ENCODE assay signal across 26 mouse cellular contexts in the genomic region with DNA sequence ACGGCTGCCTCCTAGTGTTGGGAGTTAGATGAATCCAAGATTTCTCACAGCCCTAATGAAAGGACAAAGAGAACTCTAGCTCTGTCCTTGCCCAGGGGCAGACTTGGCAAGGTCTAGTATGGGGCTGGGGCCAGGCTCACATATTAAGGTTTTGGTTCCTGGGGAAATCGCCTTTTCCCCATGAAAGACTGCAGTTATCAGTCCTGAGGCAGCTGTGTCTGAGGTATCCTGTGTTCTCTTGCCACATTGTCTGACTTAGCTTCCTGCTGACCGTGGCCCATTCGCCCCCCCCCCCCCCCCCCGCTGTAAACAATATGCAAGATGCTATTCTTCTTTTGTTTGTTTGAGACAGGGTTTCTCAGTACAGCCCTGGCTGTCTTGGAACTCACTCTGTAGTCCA. TPM values are rescaled to one million over a fixed set of nuclear protein-coding genes. Genes with fewer than 3 reads are reported as not detected.
DNase-seq lines count a peak whose midpoint lies in the region; ATAC-seq and TF ChIP-seq lines count a peak whose summit lies in the region.
"Had no signal": no experiment of that assay in that cellular context is flagged by ENCODE, and none has a peak within 500 bp of the region (broad histone marks: within the 10 kb centered on the region; RNA-seq: fewer than 3 reads in every experiment).

No protein-coding gene starts in this region.

- H3K27me3 ChIP-seq in intestine, postnatal 0 days (replicated peaks; ENCODE audit: control insufficient read depth, insufficient read depth, low read length): no peaks in the 10 kb centered on the region
- H3K27me3 ChIP-seq in intestine, embryonic 16.5 days (replicated peaks; ENCODE audit: control insufficient read depth, insufficient read depth, low read length): no peaks in the 10 kb centered on the region
- no peaks in the 10 kb centered on the region for H3K27me3 ChIP-seq in megakaryocyte, embryonic 14.5 days (replicated peaks)
- H3K27me3 ChIP-seq: embryonic facial prominence, embryonic 12.5 days; forebrain, embryonic 15.5 days; heart, embryonic 12.5 days; intestine, embryonic 15.5 days had no signal

- 0 out of 2 replicates have a peak, but pooled peaks have one; percentile 29 for TF ChIP-seq CTCF in intestine, postnatal 0 days (IDR thresholded peaks at IDR 0.05; ENCODE audit: low read depth)

- WGBS in intestine, postnatal 0 days: 63% methylated on average over 4 of the region's 5 CpGs
- WGBS in intestine, embryonic 16.5 days: 45% methylated on average over 4 of the region's 5 CpGs

- DNase-seq in thymus, postnatal 10 days (ENCODE audit: low spot score in 2 of 2): no peak
- DNase-seq in thymus, adult 18-20 months: no peak
- DNase-seq: adrenal gland, adult 2 months; B cell, adult 2 months; cerebellum, adult 9-10 months; gastrocnemius, adult 2 months; layer of hippocampus, postnatal 36 days; left cerebral cortex, postnatal 4 days; retina, postnatal 1 day; right cerebral cortex, postnatal 4 days; thymus, postnatal 36 days had no signal

- H3K4me2 ChIP-seq in intestine, postnatal 0 days (replicated peaks; ENCODE audit: low read depth): no peak overlapping the region
- no peak overlapping the region for H3K4me2 ChIP-seq in intestine, embryonic 16.5 days (ENCODE audit: low read depth, low read length)
- H3K4me2 ChIP-seq: embryonic facial prominence, embryonic 12.5 days; forebrain, embryonic 15.5 days; heart, embryonic 12.5 days; hindbrain, embryonic 14.5 days; intestine, embryonic 15.5 days had no signal

- H3K4me1 ChIP-seq in intestine, postnatal 0 days (replicated peaks; ENCODE audit: control insufficient read depth, insufficient read depth, low read length): no peaks in the 10 kb centered on the region
- no peaks in the 10 kb centered on the region for H3K4me1 ChIP-seq in intestine, embryonic 16.5 days (ENCODE audit: control insufficient read depth, insufficient read depth, low read length)
- H3K4me1 ChIP-seq in megakaryocyte, embryonic 14.5 days: peaks cover 71% of the 10 kb centered on the region
- H3K4me1 ChIP-seq: embryonic facial prominence, embryonic 12.5 days; forebrain, embryonic 15.5 days; heart, embryonic 12.5 days; intestine, embryonic 15.5 days had no signal

- H3K36me3 ChIP-seq in intestine, postnatal 0 days (ENCODE audit: control insufficient read depth, insufficient read depth): peaks cover 26% of the 10 kb centered on the region
- no peaks in the 10 kb centered on the region; the same call in 1 of the 2 replicates for H3K36me3 ChIP-seq in intestine, embryonic 16.5 days (ENCODE audit: control insufficient read depth, insufficient read depth, low read length)
- H3K36me3 ChIP-seq in megakaryocyte, embryonic 14.5 days (replicated peaks; ENCODE audit: low read length): peaks cover 69% of the 10 kb centered on the region
- H3K36me3 ChIP-seq: intestine, embryonic 15.5 days had no signal

- no peaks in the 10 kb centered on the region for H3K9me3 ChIP-seq in intestine, postnatal 0 days (ENCODE audit: control insufficient read depth)
- H3K9me3 ChIP-seq in intestine, embryonic 16.5 days (ENCODE audit: control insufficient read depth, low read length): no peaks in the 10 kb centered on the region
- H3K9me3 ChIP-seq in megakaryocyte, embryonic 14.5 days: no peaks in the 10 kb centered on the region
- H3K9me3 ChIP-seq: embryonic facial prominence, embryonic 12.5 days; forebrain, embryonic 15.5 days; heart, embryonic 12.5 days; intestine, embryonic 15.5 days had no signal

- no peak overlapping the region for H3K4me3 ChIP-seq in intestine, postnatal 0 days (ENCODE audit: low read depth, low read length)
- H3K4me3 ChIP-seq in intestine, embryonic 16.5 days (ENCODE audit: low read length): no peak overlapping the region
- peak overlapping the region; percentile 46 for H3K4me3 ChIP-seq in megakaryocyte, embryonic 14.5 days (replicated peaks)
- H3K4me3 ChIP-seq: embryonic facial prominence, embryonic 12.5 days; forebrain, embryonic 15.5 days; gastrocnemius, adult 2 months; heart, embryonic 12.5 days; intestine, embryonic 15.5 days had no signal

- no peak overlapping the region for H3K27ac ChIP-seq in intestine, postnatal 0 days (ENCODE audit: low read depth, low read length)
- no peak overlapping the region for H3K27ac ChIP-seq in intestine, embryonic 16.5 days (ENCODE audit: low read length)
- H3K27ac ChIP-seq: embryonic facial prominence, embryonic 12.5 days; forebrain, embryonic 15.5 days; gastrocnemius, adult 2 months; hindbrain, embryonic 14.5 days; intestine, embryonic 15.5 days; macrophage had no signal

- peak; percentile 19; the same call in 1 of the 2 replicates for ATAC-seq in intestine, postnatal 0 days
- ATAC-seq in intestine, embryonic 16.5 days: no peak
- no peak for ATAC-seq in megakaryocyte, adult 5-6 weeks (ENCODE audit: poor library complexity, severe bottlenecking)
- peak; percentile 74 for ATAC-seq in common myeloid progenitor, adult 5-6 weeks (replicated peaks; ENCODE audit: low read depth, poor library complexity, severe bottlenecking)
- ATAC-seq in megakaryocyte progenitor cell, adult 5-6 weeks (replicated peaks; ENCODE audit: poor library complexity): peak; percentile 62
- ATAC-seq: forebrain, embryonic 15.5 days; intestine, embryonic 15.5 days had no signal

- H3K9ac ChIP-seq in intestine, postnatal 0 days (ENCODE audit: low read depth, low read length): no peak overlapping the region
- H3K9ac ChIP-seq in intestine, embryonic 16.5 days (ENCODE audit: low read depth, low read length): no peak overlapping the region
- H3K9ac ChIP-seq: embryonic facial prominence, embryonic 12.5 days; forebrain, embryonic 15.5 days; heart, embryonic 12.5 days; hindbrain, embryonic 14.5 days; intestine, embryonic 15.5 days had no signal

RNA-seq across cellular contexts. Expression of a gene that starts 20.5 kb away (rescaled TPM):
- 1.9 and 2.1 TPM in 2 replicates for polyA plus RNA-seq in intestine, postnatal 0 days (2015; fragmentation: Nextera tagmentation; extraction: Ambion mirVana)
- polyA plus RNA-seq in intestine, embryonic 16.5 days (2015; fragmentation: Nextera tagmentation; extraction: Ambion mirVana): 3.8 and 8.5 TPM in 2 replicates
- 8.2 TPM in 1 of 2 replicates, not detected in the other for polyA plus RNA-seq in megakaryocyte, embryonic 14.5 days (2012; ENCODE audit: insufficient read depth, low replicate concordance)
- 7,759 and 10,303 TPM in 2 replicates for total RNA-seq in megakaryocyte, adult 5-6 weeks (2015)
- total RNA-seq in megakaryocyte, adult 5-6 weeks (2017): 2,992 and 4,182 TPM in 2 replicates
- total RNA-seq in common myeloid progenitor, adult 5-6 weeks (2017): 114 and 131 TPM in 2 replicates
- 1,024 and 1,594 TPM in 2 replicates for total RNA-seq in megakaryocyte progenitor cell, adult 5-6 weeks (2015)
- total RNA-seq in megakaryocyte progenitor cell, adult 5-6 weeks (2017): 354 and 557 TPM in 2 replicates
- total RNA-seq: gastrocnemius, adult 2 months; heart, postnatal 25 days; layer of hippocampus, postnatal 36 days; liver, adult 2 months had no signal
- polyA plus RNA-seq: adrenal gland, adult 2 months; large intestine, adult 2 months had no signal

RNA-seq across cellular contexts. Expression of a gene that starts 32.0 kb away (rescaled TPM):
- polyA plus RNA-seq in intestine, postnatal 0 days (2015; fragmentation: Nextera tagmentation; extraction: Ambion mirVana): 10.0 and 10.8 TPM in 2 replicates
- 10.8 and 12.9 TPM in 2 replicates for polyA plus RNA-seq in intestine, embryonic 16.5 days (2015; fragmentation: Nextera tagmentation; extraction: Ambion mirVana)
- polyA plus RNA-seq in megakaryocyte, embryonic 14.5 days (2012; ENCODE audit: insufficient read depth, low replicate concordance): 62.2 and 88.1 TPM in 2 replicates
- 7.2 and 11.5 TPM in 2 replicates for total RNA-seq in megakaryocyte, adult 5-6 weeks (2015)
- 2.9 and 5.9 TPM in 2 replicates for total RNA-seq in megakaryocyte, adult 5-6 weeks (2017)
- total RNA-seq in common myeloid progenitor, adult 5-6 weeks (2017): 3.7 TPM in 2 replicates
- 8.6 and 13.0 TPM in 2 replicates for total RNA-seq in megakaryocyte progenitor cell, adult 5-6 weeks (2015)
- total RNA-seq in megakaryocyte progenitor cell, adult 5-6 weeks (2017): 1.5 and 4.0 TPM in 2 replicates

RNA-seq across cellular contexts. Expression of a gene that starts 36.4 kb away (rescaled TPM):
- polyA plus RNA-seq in intestine, postnatal 0 days (2015; fragmentation: Nextera tagmentation; extraction: Ambion mirVana): 5.2 and 5.5 TPM in 2 replicates
- polyA plus RNA-seq in intestine, embryonic 16.5 days (2015; fragmentation: Nextera tagmentation; extraction: Ambion mirVana): 8.7 and 8.8 TPM in 2 replicates
- 10.0 and 10.6 TPM in 2 replicates for polyA plus RNA-seq in megakaryocyte, embryonic 14.5 days (2012; ENCODE audit: insufficient read depth, low replicate concordance)
- total RNA-seq in megakaryocyte, adult 5-6 weeks (2015): 19.8 and 21.9 TPM in 2 replicates
- total RNA-seq in megakaryocyte, adult 5-6 weeks (2017): 16.7 and 18.8 TPM in 2 replicates
- total RNA-seq in common myeloid progenitor, adult 5-6 weeks (2017): 8.7 and 10.1 TPM in 2 replicates
- 11.1 and 11.5 TPM in 2 replicates for total RNA-seq in megakaryocyte progenitor cell, adult 5-6 weeks (2015)
- 8.4 and 11.4 TPM in 2 replicates for total RNA-seq in megakaryocyte progenitor cell, adult 5-6 weeks (2017)

RNA-seq across cellular contexts. Expression of a gene that starts 36.7 kb away (rescaled TPM):
- polyA plus RNA-seq in intestine, postnatal 0 days (2015; fragmentation: Nextera tagmentation; extraction: Ambion mirVana): 0.17 and 0.43 TPM in 2 replicates
- polyA plus RNA-seq in intestine, embryonic 16.5 days (2015; fragmentation: Nextera tagmentation; extraction: Ambion mirVana): 0.53 and 0.78 TPM in 2 replicates
- polyA plus RNA-seq in megakaryocyte, embryonic 14.5 days (2012; ENCODE audit: insufficient read depth, low replicate concordance): 0.18 TPM in 1 of 2 replicates, not detected in the other
- 1.1 and 1.6 TPM in 2 replicates for total RNA-seq in megakaryocyte, adult 5-6 weeks (2015)
- total RNA-seq in megakaryocyte, adult 5-6 weeks (2017): 2.2 and 3.3 TPM in 2 replicates
- 2.1 and 2.2 TPM in 2 replicates for total RNA-seq in common myeloid progenitor, adult 5-6 weeks (2017)
- total RNA-seq in megakaryocyte progenitor cell, adult 5-6 weeks (2015): 0.77 and 1.4 TPM in 2 replicates
- 0.87 and 1.7 TPM in 2 replicates for total RNA-seq in megakaryocyte progenitor cell, adult 5-6 weeks (2017)

Comparison
In these comparisons a context has a peak if more than half of its experiments do, and no peak if none do; other contexts are left out.
1. ATAC-seq: peak in intestine, postnatal 0 days (single experiment), common myeloid progenitor, adult 5-6 weeks (single experiment) and megakaryocyte progenitor cell, adult 5-6 weeks (single experiment); none in intestine, embryonic 16.5 days (single experiment) and megakaryocyte, adult 5-6 weeks (single experiment).